Mouse (Mus musculus): ENCODE data around the gene Aff1.

- TF ChIP-seq CTCF (IDR thresholded peaks at IDR 0.05; ENCODE audit: low read depth, low read length) = no peak
- no peak for TF ChIP-seq POLR2A (IDR thresholded peaks at IDR 0.05; ENCODE audit: insufficient read depth, low read length)
Measured at GRCm38 (mm10) chr5:103753511-103754329, 61.5 kb downstream of the Aff1 start.
